Mouse (Mus musculus) kidney, embryonic 14.5 days (tissue): ENCODE data around the gene Phactr1. TPM values are rescaled to one million over a fixed set of nuclear protein-coding genes. Genes with fewer than 3 reads are reported as not detected.
A peak's percentile ranks its signal among the peaks of the same experiment; 100 is the strongest.

Experiments used
- ATAC-seq: fragments of 200-750 bp; cut with Nextera tagmentation; 2 replicates; pipeline ENCODE4 v1.8.0; 2017; ENCODE audit warnings: moderate number of reproducible peaks, mild to moderate bottlenecking, moderate TSS enrichment, moderate library complexity; ENCODE audit not compliant: low FRiP score, low TSS enrichment
- H3K27ac ChIP-seq: fragments of 300-500 bp; sonication (generic); 2 replicates; pipeline ENCODE4 v1.5.1; 2014; ENCODE audit warnings: low read depth, mild to moderate bottlenecking, low read length, moderate library complexity, mixed read lengths
- H3K27me3 ChIP-seq: fragments of 300-500 bp; sonication (generic); 2 replicates; pipeline ENCODE4 v1.6.1; 2014; ENCODE audit warnings: mild to moderate bottlenecking, low read length; ENCODE audit not compliant: control insufficient read depth, insufficient read depth
- H3K36me3 ChIP-seq: fragments of 300-500 bp; sonication (generic); 2 replicates; pipeline ENCODE4 v1.6.1; 2014; ENCODE audit warnings: low read length, mixed read lengths; ENCODE audit not compliant: control insufficient read depth, insufficient read depth
- H3K4me1 ChIP-seq: fragments of 300-500 bp; sonication (generic); 2 replicates; pipeline ENCODE4 v1.6.1; 2014; ENCODE audit warnings: low read length, mixed read lengths; ENCODE audit not compliant: control insufficient read depth, insufficient read depth
- H3K4me2 ChIP-seq: fragments of 300-500 bp; sonication (generic); replicated peaks from 2 replicates; pipeline ENCODE4 v1.6.1; 2014; ENCODE audit warnings: low read depth, mild to moderate bottlenecking, low read length
- H3K4me3 ChIP-seq: fragments of 300-500 bp; sonication (generic); 2 replicates; pipeline ENCODE4 v1.5.1; 2014; ENCODE audit warnings: mild to moderate bottlenecking, low read length
- H3K9ac ChIP-seq: fragments of 300-500 bp; sonication (generic); 2 replicates; pipeline ENCODE4 v1.6.1; 2014; ENCODE audit warnings: low read depth, mild to moderate bottlenecking, low read length, moderate library complexity
- H3K9me3 ChIP-seq: fragments of 300-500 bp; sonication (generic); 2 replicates; pipeline ENCODE4 v1.6.1; 2016; ENCODE audit warnings: low read length; ENCODE audit not compliant: control insufficient read depth
- WGBS: fragments of 180-500 bp; shearing (Covaris S2); extraction: QIAGEN DNeasy Blood & Tissue Kit; methylation state at CpG from one replicate; pipeline ENCODE4 v1.1.7; 2014; 5-methylcytosine and 5-hydroxymethylcytosine counted together
- polyA plus RNA-seq: library from polyadenylated mRNA; unstranded; fragments of >200 nt; fragmentation: Nextera tagmentation; extraction: Ambion mirVana; gene quantifications from 2 replicates; pipeline ENCODE4 v1.2.1, GENCODE M21; 2014

The Phactr1 gene
- polyA plus RNA-seq, 1 experiment from 2014 or later: 26.6 TPM

GRCm38 (mm10) chr13:42895980-42896379 lies 215.6 kb downstream of the Phactr1 start:
- H3K4me3 ChIP-seq: no peak overlapping the region
- 65% methylated on average over 3 of the region's 3 CpGs for WGBS
- no peaks in the 10 kb centered on the region for H3K27me3 ChIP-seq
- H3K9me3 ChIP-seq: no peaks in the 10 kb centered on the region
- H3K27ac ChIP-seq: no peak overlapping the region
- H3K36me3 ChIP-seq: no peaks in the 10 kb centered on the region
- H3K4me1 ChIP-seq: no peaks in the 10 kb centered on the region
- no peak for ATAC-seq
- H3K4me2 ChIP-seq: no peak overlapping the region
- H3K9ac ChIP-seq: no peak overlapping the region

GRCm38 (mm10) chr13:42899611-42900010 lies 219.2 kb downstream of the Phactr1 start:
- Histone ChIP-seq H3K4me1 (peaks cover 6% of the 10 kb centered on the region; the same call in 1 of the 2 replicates), H3K4me2 (no peak overlapping the region), H3K27ac (no peak overlapping the region), H3K9ac (no peak overlapping the region), H3K36me3 (no peaks in the 10 kb centered on the region), H3K4me3 (no peak overlapping the region), H3K27me3 (no peaks in the 10 kb centered on the region), H3K9me3 (no peaks in the 10 kb centered on the region)
- no peak for ATAC-seq
- WGBS: 58% methylated on average over 3 of the region's 3 CpGs

- Histone ChIP-seq H3K4me1 (peaks cover 6% of the 10 kb centered on the region; the same call in 1 of the 2 replicates), H3K27me3 (no peaks in the 10 kb centered on the region), H3K4me2 (no peak overlapping the region), H3K4me3 (no peak overlapping the region), H3K27ac (no peak overlapping the region), H3K9ac (no peak overlapping the region), H3K9me3 (no peaks in the 10 kb centered on the region), H3K36me3 (no peaks in the 10 kb centered on the region)
- 97% methylated on average over 2 of the region's 2 CpGs for WGBS
- no peak for ATAC-seq
These were observed 221.4 kb downstream of the Phactr1 start for GRCm38 (mm10) chr13:42901837-42902236.

DNA sequence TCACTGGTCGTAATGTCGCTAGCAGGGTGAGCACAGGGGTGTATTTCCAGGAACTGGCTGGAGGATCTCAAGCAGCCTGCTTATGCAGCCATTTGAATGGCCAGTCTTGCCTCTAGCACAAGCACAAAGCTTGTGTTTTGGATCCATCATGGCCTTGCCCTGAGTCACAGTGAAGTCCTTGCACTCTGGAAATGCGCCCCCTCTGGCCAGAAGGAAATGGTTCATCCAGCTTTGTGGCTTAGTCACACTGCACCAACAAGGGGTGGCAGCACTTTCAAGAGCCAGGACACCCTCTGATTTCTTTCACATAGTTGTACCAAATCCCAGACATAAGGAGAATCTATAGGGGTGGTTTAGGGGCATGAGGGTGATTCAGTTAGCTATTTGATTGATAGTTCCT lies 222.4 kb downstream of the Phactr1 start:
- Histone ChIP-seq H3K9ac (no peak overlapping the region), H3K9me3 (no peaks in the 10 kb centered on the region), H3K27me3 (no peaks in the 10 kb centered on the region), H3K27ac (no peak overlapping the region), H3K4me2 (no peak overlapping the region), H3K36me3 (no peaks in the 10 kb centered on the region), H3K4me1 (peaks cover 6% of the 10 kb centered on the region; the same call in 1 of the 2 replicates), H3K4me3 (no peak overlapping the region)
- ATAC-seq: no peak
- WGBS: 84% methylated on average over 3 of the region's 3 CpGs

DNA sequence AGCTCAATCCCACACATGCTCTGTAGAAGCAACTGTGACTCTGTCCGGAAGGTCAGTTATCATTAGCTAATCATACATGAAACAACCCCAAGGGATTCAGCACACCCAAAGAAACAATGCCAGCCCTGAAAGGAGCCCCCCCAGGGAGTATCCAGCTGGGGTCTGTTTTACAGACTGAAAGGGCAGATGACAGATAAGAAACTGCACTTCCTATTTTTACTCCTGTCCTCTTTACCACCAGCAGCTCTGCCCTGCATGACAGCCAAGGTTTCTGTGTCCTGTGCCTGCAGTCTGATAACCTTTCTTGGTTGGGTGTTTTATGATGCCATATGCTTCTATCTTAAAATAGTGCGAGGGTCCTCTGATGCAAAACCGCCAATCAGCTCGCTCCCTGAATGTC lies 225.4 kb downstream of the Phactr1 start:
- no peak for ATAC-seq
- no peaks in the 10 kb centered on the region for H3K36me3 ChIP-seq
- 77% methylated on average over 4 of the region's 4 CpGs for WGBS
- H3K4me1 ChIP-seq: peaks cover 6% of the 10 kb centered on the region; the same call in 1 of the 2 replicates
- H3K27me3 ChIP-seq: no peaks in the 10 kb centered on the region
- H3K27ac ChIP-seq: no peak overlapping the region
- no peak overlapping the region for H3K4me3 ChIP-seq
- H3K9me3 ChIP-seq: no peaks in the 10 kb centered on the region
- no peak overlapping the region for H3K4me2 ChIP-seq
- no peak overlapping the region for H3K9ac ChIP-seq

DNA sequence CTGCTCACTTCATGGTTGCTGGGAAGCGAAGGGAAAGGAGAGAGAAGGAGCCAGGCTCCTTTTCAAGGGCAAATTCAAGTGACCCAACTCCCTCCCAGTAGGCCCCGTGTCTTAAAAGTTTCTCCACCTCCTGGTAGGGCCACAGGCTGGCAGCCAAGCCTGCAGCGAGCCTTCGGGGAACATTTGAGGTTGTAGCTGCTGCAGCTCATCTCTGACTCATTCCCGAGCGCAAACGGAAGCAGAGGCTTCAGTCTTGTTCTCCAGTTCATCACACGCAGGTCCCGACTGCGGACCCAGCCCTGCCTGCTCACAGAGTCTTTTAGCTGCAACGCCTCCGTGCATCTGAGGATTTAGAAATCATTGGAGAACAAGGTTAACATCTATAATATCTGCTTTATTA lies 226.6 kb downstream of the Phactr1 start:
- Histone ChIP-seq H3K4me3 (no peak overlapping the region), H3K4me2 (no peak overlapping the region), H3K9ac (no peak overlapping the region), H3K27ac (no peak overlapping the region), H3K9me3 (no peaks in the 10 kb centered on the region), H3K4me1 (peaks cover 6% of the 10 kb centered on the region; the same call in 1 of the 2 replicates), H3K36me3 (no peaks in the 10 kb centered on the region), H3K27me3 (no peaks in the 10 kb centered on the region)
- ATAC-seq: no peak
- WGBS: 86% methylated on average over 12 of the region's 12 CpGs

GRCm38 (mm10) chr13:42915081-42915480 lies 234.7 kb downstream of the Phactr1 start:
- no peaks in the 10 kb centered on the region for H3K36me3 ChIP-seq
- no peaks in the 10 kb centered on the region for H3K9me3 ChIP-seq
- no peak overlapping the region for H3K4me2 ChIP-seq
- H3K4me3 ChIP-seq: no peak overlapping the region
- WGBS: 84% methylated on average over 4 of the region's 4 CpGs
- peaks cover 7% of the 10 kb centered on the region for H3K4me1 ChIP-seq
- no peak overlapping the region for H3K9ac ChIP-seq
- H3K27ac ChIP-seq: no peak overlapping the region
- no peaks in the 10 kb centered on the region for H3K27me3 ChIP-seq
- ATAC-seq: no peak

DNA sequence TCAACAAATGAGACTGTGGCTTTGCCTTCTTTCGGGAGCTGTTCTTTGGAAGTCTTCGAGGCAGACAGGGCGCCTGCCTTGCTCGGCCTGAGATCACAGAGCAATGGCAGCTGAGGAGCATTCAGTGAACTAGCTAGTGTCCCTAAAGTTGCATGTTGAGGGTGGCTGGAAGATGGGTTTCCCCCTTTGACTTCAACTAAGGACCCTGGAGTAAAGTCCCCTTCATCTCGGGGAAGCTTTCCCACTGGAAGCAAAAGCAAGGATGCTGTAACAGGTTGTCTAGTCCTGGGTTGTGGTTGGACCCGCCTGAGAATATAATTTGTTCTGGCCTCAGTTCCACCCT lies 235.4 kb downstream of the Phactr1 start:
- no peak overlapping the region for H3K27ac ChIP-seq

DNA sequence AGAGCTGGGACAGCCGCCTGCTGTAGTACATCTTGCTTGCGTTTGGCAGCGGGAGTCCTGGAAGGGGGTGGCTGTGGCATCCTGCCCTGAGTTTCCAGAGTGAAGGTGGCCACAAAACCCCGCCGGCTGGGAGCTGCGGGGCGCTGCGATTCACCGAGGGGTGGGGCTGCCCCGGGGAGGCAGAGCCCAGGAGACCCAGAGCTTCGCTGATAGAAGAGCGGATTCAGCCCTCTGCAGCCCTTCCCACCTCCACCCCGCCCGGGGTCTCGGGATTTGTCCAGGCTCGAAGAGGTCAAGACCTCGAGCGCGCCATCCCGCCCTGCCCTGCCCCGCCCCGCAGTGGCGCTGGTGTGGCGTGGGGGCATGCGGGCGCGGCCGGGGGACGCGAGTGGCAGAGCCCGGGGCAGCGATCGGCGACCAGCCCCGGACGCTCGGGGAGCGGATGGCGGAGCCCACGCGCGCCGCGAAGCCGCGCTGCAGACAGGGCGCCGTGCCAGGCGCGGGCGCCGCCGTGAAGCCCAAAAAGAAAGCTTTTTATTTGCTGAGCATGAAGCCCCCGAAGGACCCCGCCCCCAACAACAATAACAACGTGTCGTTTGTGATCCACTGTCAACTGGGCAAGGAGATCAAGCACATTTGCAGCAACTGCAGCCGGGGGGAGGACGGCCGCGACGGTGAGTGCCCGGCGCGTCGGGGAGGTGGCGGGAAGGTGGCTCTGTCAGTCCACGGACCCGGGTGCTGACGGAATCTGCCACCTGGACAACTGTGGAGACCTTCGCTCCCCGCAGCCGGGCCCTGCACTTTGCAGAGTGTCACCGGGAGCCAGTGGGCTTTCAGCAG lies 236.0 kb downstream of the Phactr1 start:
- Histone ChIP-seq H3K4me3 (peak overlapping the region; percentile 69), H3K4me1 (peaks cover 7% of the 10 kb centered on the region), H3K27ac (no peak overlapping the region), H3K4me2 (peak overlapping the region; percentile 100), H3K9ac (peak overlapping the region; percentile 68), H3K36me3 (no peaks in the 10 kb centered on the region), H3K27me3 (no peaks in the 10 kb centered on the region), H3K9me3 (no peaks in the 10 kb centered on the region)
- ATAC-seq: peak; percentile 56
- 1% methylated on average over 65 of the region's 74 CpGs for WGBS

More for the DNA sequence above, 235.4 kb downstream of the Phactr1 start:
- Histone ChIP-seq H3K27me3 (no peaks in the 10 kb centered on the region), H3K9ac (peak overlapping the region; percentile 68; the same call in 1 of the 2 replicates), H3K4me2 (peak overlapping the region; percentile 100), H3K4me1 (peaks cover 7% of the 10 kb centered on the region), H3K4me3 (peak overlapping the region; percentile 69), H3K9me3 (no peaks in the 10 kb centered on the region), H3K36me3 (no peaks in the 10 kb centered on the region)
- ATAC-seq: no peak
- 21% methylated on average over 6 of the region's 6 CpGs for WGBS
